15 mouse cellular contexts compared by ENCODE assay signal in the genomic region with DNA sequence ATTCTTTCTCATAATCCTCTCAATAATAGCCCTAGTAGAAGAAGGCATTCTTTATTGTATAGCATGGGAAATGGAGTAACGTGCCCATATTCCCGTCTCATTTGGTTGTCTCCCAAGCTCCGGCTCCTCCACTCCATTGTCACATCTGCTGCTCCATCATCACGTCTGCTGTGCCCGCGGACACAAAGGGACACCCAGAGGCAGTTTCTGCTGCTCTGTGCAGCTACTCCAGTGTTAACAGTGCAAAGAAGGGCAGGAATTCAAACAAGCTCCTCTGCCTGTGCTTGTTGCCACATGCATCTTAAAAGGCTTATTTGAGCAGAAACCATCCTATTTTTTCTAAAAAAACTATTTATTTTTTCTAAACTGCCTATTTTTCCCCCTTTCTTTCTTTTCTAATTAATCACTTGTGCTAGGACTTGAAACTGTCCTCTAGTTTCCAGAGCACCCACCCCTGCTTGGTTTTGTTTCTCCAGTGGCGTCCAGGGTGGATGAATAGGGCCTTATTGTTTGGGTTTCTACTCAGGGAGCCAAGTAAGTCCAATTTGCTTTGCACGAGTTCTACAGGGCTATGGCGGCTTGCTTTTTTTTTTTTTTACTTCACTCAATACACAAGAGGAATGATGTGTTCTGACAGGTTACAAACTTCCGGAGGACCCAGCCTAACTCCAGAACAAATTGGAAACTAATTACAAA. TPM values are rescaled to one million over a fixed set of nuclear protein-coding genes. Genes with fewer than 3 reads are reported as not detected.
DNase-seq lines count a peak whose midpoint lies in the region; ATAC-seq lines count a peak whose summit lies in the region.
"Had no signal": no experiment of that assay in that cellular context is flagged by ENCODE, and none has a peak within 500 bp of the region (broad histone marks: within the 10 kb centered on the region; RNA-seq: fewer than 3 reads in every experiment).

No protein-coding gene starts in this region.

- no peak overlapping the region for H3K4me2 ChIP-seq in embryonic facial prominence, embryonic 15.5 days (replicated peaks)
- no peak overlapping the region for H3K4me2 ChIP-seq in hindbrain, embryonic 13.5 days
- H3K4me2 ChIP-seq: heart, embryonic 13.5 days; liver, embryonic 15.5 days had no signal

- H3K36me3 ChIP-seq in embryonic facial prominence, embryonic 15.5 days: no peaks in the 10 kb centered on the region
- H3K36me3 ChIP-seq in hindbrain, embryonic 13.5 days: no peaks in the 10 kb centered on the region
- H3K36me3 ChIP-seq: heart, embryonic 13.5 days; liver, embryonic 15.5 days had no signal

- H3K4me3 ChIP-seq in embryonic facial prominence, embryonic 15.5 days (replicated peaks): no peak overlapping the region
- no peak overlapping the region for H3K4me3 ChIP-seq in hindbrain, embryonic 13.5 days
- H3K4me3 ChIP-seq: heart, embryonic 13.5 days; liver, embryonic 15.5 days had no signal

- 40% methylated on average over 10 of the region's 10 CpGs for WGBS in embryonic facial prominence, embryonic 15.5 days
- WGBS in hindbrain, embryonic 13.5 days: 21% methylated on average over 10 of the region's 10 CpGs

- H3K4me1 ChIP-seq in embryonic facial prominence, embryonic 15.5 days: peaks cover 12% of the 10 kb centered on the region; the same call in 1 of the 2 replicates
- peaks cover 8% of the 10 kb centered on the region; the same call in 1 of the 2 replicates for H3K4me1 ChIP-seq in hindbrain, embryonic 13.5 days (replicated peaks)
- H3K4me1 ChIP-seq: heart, embryonic 13.5 days had no signal

- no peak overlapping the region for H3K9ac ChIP-seq in embryonic facial prominence, embryonic 15.5 days
- no peak overlapping the region for H3K9ac ChIP-seq in hindbrain, embryonic 13.5 days
- H3K9ac ChIP-seq: heart, embryonic 13.5 days; liver, embryonic 15.5 days had no signal

- no peak for ATAC-seq in embryonic facial prominence, embryonic 15.5 days (ENCODE audit: insufficient number of reproducible peaks, low FRiP score, low TSS enrichment, low read depth)
- peak; percentile 52; the same call in 1 of the 2 replicates for ATAC-seq in hindbrain, embryonic 13.5 days (ENCODE audit: low FRiP score)

- 0 out of 2 replicates have a peak overlapping the region, but pooled peaks have one; percentile 23 for H3K27ac ChIP-seq in embryonic facial prominence, embryonic 15.5 days (replicated peaks)
- peak overlapping the region; percentile 35; the same call in 1 of the 2 replicates for H3K27ac ChIP-seq in hindbrain, embryonic 13.5 days
- H3K27ac ChIP-seq: heart, embryonic 13.5 days; liver, embryonic 15.5 days had no signal

- H3K9me3 ChIP-seq in embryonic facial prominence, embryonic 15.5 days (replicated peaks): no peaks in the 10 kb centered on the region
- H3K9me3 ChIP-seq in hindbrain, embryonic 13.5 days: no peaks in the 10 kb centered on the region
- H3K9me3 ChIP-seq: heart, embryonic 13.5 days; liver, embryonic 15.5 days had no signal

- H3K27me3 ChIP-seq in embryonic facial prominence, embryonic 15.5 days: no peaks in the 10 kb centered on the region
- H3K27me3 ChIP-seq in hindbrain, embryonic 13.5 days: no peaks in the 10 kb centered on the region
- H3K27me3 ChIP-seq: heart, embryonic 13.5 days; liver, embryonic 15.5 days had no signal

- DNase-seq in layer of hippocampus, adult 9-11 months: peak; percentile 15
- no peak for DNase-seq in layer of hippocampus, postnatal 10 days (ENCODE audit: low spot score in 2 of 2)
- DNase-seq in retina, embryonic 14.5 days (ENCODE audit: low spot score): peak; percentile 73
- DNase-seq in urinary bladder, adult 2 months (ENCODE audit: low spot score): no peak
- no peak for DNase-seq in kidney, postnatal 25 days
- DNase-seq: adrenal gland, adult 8-10 months; cerebellum, postnatal 10 days; gastrocnemius, postnatal 36 days; kidney, adult 11 months; kidney, postnatal 4 days; thymus, adult 18-20 months had no signal

RNA-seq across cellular contexts. Expression of a gene that starts 45.7 kb away (rescaled TPM):
- total RNA-seq in layer of hippocampus, postnatal 10 days (2021): 10 to 100 TPM; 22.3 to 22.4 TPM
- polyA plus RNA-seq in embryonic facial prominence, embryonic 15.5 days (2015; fragmentation: Nextera tagmentation; extraction: Ambion mirVana): 37.9 and 38.7 TPM in 2 replicates
- polyA plus RNA-seq in hindbrain, embryonic 13.5 days (2015; fragmentation: Nextera tagmentation; extraction: Ambion mirVana): 23.1 and 23.3 TPM in 2 replicates
- 39.8 and 44.8 TPM in 2 replicates for polyA plus RNA-seq in urinary bladder, adult 2 months (2012; rRNA removed)

RNA-seq across cellular contexts. Expression of a gene that starts 57.6 kb away (rescaled TPM):
- 1 to 10 TPM; 6.7 to 6.8 TPM for total RNA-seq in layer of hippocampus, postnatal 10 days (2021)
- 14.3 and 14.5 TPM in 2 replicates for polyA plus RNA-seq in embryonic facial prominence, embryonic 15.5 days (2015; fragmentation: Nextera tagmentation; extraction: Ambion mirVana)
- 13.9 and 14.2 TPM in 2 replicates for polyA plus RNA-seq in hindbrain, embryonic 13.5 days (2015; fragmentation: Nextera tagmentation; extraction: Ambion mirVana)
- polyA plus RNA-seq in urinary bladder, adult 2 months (2012; rRNA removed): 24.8 and 28.8 TPM in 2 replicates

Comparison
In these comparisons a context has a peak if more than half of its experiments do, and no peak if none do; other contexts are left out.
1. DNase-seq: peak in layer of hippocampus, adult 9-11 months (single experiment) and retina, embryonic 14.5 days (single experiment); none in layer of hippocampus, postnatal 10 days (0 of 2), urinary bladder, adult 2 months (single experiment) and kidney, postnatal 25 days (0 of 2).